Mouse (Mus musculus) induced T-regulatory cell, adult 2 months (primary cell): Measurements from ENCODE around the gene Rps13.

Experiments used
- DNase-seq: peaks from one replicate; pipeline ENCODE4 v3.0.0-alpha.2; 2012; ENCODE audit warnings: low read depth

Rps13 gene

DNA sequence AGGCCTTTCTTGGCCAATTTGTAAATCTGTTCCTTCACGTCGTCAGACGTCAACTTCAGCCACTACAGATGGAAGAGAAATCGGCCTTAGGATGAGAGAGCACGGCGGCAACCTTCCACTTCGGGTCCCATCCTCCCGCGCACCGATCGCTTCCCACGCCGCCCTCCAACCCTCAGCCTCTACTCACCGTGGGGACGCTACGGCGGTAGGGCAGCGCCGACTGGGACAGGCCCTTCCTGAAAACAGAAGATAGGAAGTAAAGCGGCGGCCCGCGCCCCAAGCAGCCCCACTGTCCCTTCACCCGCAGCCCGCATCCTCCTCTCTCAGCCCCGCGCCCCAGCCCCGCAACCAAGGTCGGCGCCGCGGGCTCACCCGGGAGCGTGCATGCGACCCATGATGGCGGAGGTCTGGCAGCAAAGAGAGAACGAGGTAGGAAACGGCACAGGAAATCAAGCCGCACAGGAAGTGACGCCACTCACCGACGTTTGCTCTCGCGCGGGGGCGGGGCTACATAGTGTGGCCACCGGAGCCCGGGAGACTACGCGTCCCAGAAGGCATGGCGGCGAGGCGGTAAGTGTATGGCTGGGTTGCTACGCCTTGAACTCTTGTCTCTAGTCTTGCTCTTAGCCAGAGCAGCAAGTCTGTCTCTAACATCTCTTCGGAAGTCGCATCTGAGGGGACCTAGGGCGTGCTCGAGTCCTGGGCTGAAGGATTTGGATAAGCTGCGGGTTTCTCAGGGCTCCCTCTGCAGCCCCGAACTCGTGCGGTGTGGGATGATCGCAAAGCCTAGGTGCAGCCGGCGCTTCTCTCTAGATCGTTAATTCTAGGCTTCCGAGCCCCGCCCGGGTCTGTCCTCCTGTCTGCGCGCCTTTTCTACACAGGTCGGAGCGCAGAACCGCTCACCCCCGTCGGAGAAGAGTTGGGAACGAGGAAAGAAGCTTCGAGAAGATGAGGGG lies at the start of gene Rps13:
TSS of gene Rps13 (minus strand) at position 483 of the 956 bp plus-strand sequence.
- peak; percentile 98 for DNase-seq

DNA sequence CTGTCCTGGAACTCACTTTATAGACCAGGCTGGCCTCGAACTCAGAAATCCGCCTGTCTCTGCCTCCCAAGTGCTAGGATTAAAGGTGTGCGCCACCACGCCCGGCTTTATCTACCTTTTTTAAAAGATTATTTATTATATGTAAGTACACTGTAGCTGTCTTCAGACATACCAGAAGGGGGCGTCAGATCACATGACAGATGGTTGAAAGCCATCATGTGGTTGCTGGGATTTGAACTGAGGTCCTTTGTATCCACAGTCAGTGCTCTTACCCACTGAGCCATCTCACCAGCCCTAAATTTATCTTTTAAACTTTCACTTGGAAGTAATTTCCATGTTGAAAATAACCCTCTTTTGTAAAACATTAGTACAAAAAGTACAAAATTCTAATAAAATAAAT lies 45.2 kb upstream of the Rps13 start:
- peak; percentile 21 for DNase-seq

DNA sequence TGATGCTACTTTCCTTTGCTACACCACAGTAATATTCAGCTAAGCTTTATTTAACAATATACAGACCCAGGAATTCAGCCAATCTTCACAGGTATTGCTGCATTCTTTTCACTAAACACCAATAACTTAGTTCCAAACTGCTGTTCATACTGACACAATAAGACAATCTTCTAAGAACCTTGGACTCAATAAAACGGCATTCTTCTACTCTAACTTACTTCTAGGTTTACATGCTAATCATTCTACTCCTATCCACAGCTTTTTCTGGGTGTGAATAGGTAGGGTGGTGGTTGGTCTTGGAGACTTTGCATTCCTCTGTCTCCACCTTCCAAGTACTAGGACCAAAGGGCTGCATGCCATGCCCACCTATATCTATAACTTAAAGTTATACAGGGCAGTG lies 40.3 kb upstream of the Rps13 start:
- DNase-seq, result no peak

DNA sequence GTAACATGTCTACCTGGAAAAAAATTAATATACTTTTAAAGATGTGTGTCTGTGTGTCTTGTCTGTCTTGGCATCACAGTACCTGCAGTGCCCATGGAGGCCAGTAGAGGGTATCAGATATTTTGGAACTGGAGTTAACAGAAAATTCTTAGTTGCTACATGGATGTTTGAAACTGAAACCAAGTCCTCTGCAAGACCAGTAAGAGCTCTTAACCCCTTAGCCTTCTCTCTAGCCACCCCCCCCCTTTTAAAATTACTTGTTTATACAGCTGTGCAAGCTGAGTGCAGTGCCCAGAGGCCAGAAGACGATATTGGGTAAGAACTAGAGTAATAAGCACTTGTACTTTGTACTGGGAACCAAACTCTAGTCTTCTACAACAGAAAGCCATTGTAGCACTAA lies 2.2 kb upstream of the Rps13 start:
- peak; percentile 90 for DNase-seq

DNA sequence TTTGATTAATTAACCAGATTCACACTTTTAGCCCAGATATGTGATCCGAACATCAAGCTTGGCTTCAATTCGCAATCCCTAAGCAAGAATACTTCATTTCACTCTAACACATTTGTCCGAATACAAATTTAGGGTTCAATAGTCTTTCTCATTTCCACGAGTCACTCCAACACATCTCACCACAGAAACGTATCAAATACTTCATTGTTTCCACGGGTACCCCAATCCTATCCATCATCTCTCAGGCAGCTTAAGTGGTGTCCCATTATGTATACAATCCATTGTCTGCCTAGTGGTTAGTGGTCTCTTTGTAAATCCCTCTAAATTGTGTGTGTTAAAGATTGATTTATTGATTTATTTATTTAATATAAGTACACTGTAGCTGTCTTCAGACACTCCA lies 1.1 kb upstream of the Rps13 start:
- DNase-seq, result no peak

DNA sequence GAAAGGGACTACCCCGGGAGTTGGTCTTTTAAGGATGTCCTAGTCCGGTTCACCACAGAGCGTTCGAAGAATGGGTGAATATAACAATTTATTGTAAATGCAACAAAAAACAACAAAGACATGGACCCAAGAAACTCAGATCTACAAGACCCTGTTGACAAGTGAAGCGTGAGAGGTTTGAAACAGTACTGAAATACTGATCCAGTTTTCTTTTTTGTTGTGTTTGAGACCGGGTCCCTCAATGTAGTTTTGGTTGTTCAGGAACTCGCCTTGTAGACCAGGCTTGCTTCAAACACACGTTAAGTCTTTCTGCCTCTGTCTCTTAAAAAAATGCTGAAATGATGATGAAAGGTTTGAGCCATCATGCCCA lies 659 bp upstream of the Rps13 start:
- no peak for DNase-seq

DNA sequence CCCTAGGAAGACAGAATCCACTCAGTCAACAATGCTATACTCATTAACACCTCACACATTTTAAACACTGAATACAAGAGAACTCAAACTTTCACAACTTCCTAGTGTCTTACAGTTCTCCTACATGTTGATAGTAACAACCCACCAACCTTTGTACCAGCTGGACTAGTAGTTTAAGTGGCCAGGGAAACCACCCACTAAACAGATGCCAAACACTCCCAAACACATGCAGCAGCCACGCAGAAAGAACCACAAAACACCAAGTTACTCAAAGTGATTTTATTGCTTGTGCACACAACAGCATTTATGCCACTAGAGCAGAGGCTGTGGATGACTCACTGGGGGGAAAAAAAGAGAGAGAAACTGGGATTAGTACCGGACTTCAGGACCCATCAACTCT lies 2.7 kb downstream of the Rps13 start:
- DNase-seq, result no peak

DNA sequence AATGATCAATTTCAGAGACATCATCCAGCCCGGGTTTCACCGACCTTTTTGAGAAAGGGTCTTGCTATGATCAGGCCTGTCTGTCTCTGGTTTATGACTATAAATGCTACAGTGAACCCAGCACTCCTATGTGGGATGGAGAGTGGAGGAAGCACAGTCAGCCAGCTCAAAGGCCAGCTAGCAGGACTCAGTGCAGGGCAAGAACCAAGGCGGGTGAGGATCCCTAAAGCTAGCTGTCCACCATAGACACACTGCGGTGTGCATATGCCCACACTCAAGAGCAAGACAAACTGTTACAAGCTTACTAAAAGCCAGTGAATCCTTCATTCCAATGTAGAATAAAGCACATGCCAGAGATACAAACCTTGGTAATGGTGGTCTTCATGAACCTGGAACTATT lies 4.1 kb downstream of the Rps13 start:
- no peak for DNase-seq

DNA sequence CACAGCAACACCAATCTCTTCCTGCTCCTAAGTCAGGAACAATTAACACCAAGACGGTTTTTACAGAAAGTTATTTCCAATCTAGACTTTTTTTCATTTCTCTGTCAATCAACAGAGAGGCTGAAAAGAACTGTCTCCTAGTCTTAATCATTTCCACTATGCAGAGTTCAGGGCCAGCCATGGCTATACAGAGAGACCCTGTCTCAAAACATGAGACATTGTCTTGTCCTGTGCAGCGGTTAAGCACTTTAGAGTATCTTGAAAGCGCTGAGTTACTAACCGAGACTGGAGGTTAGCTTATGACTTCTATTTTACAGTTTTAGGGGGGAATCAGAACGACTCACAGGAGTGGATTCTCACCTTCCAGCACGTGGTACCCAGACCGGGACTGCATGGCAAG lies 5.2 kb downstream of the Rps13 start:
- peak; percentile 46 for DNase-seq

DNA sequence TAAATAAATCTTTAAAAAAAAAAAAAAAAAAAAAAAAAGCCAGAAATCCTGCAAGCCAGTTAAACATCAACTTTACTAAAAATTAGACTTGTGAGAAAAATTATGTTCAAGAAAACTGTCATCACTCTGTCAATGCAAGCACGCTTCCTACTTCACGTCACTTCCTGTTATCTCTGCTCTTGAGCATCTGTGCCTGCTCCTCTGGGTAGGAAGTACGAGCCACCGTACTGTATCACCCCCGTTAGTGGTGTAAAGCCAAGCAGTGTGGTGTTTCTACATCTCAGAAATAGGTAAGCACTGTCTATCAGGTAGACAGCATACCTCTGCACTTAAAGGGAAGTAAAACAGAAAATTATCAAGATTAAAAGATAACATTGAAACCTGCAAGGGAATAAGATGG lies 6.1 kb downstream of the Rps13 start:
- DNase-seq, result peak; percentile 86

DNA sequence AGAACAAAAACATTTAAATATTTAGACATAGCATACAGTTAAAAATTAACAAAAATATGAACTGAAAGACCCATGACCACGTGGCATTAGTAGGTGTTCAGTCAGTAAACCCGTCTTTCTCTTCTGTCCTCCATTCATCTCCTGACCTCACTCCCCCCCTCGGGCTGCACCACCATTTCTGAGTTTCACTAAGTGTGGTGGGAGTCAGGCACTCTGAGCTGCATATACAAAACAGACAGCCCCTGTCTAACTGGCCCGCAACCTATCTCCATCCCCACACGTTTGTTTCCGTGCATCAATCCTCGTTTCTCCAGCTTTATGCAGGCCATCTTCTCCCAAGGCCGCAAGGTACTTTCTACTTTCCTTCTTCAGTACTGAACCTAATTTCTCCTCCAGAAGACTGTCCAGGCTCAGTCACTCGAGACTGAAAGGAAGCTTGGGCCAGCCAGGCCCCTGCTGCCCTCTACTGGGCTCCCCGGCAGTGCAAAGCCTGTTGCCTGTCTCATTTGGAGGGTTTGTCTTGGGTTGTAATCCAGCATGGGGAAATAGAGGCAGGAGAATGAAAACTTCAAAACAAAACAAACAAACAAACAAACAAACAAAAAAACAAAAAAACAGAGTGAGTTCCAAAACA lies 10.5 kb downstream of the Rps13 start:
- DNase-seq, result peak; percentile 65

DNA sequence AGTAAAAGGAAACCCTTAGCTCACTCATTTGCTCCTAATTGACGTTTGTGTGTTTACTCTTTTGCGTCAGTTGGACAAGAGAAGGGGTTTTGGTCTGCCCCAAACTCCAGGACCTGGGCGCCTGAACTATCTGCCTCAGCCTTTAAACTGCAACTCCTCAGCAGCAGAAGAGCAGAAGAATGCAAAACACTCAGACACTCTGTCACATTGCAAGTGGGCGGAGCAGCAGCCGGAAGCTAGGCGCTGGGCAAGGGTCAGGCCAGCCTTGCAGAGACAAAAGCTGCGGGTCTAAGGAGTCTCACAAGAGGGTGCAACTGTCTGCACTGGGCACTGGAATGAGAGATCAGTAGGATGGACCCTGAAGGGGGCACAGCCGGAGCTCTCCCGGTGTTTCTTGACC lies 24.5 kb downstream of the Rps13 start:
- DNase-seq, result peak; percentile 62

DNA sequence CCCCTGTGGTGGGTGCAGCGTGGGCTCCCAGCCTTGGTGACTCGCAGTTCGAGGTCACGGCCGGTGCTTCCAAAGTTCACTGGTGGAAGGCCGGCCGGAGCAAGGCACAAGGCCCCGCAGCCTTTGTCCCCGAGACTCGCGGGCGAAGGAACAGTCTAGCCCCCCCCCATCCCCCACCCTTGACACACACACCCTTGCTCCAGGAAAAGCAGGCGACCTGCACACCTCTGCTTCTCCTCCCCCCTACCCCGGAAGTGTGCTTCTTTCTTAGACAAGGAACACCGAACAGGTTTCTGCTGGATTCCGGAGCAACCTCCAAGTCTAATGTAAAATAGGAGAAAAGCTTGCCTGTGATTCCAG lies 25.4 kb downstream of the Rps13 start:
- DNase-seq, result peak; percentile 53

DNA sequence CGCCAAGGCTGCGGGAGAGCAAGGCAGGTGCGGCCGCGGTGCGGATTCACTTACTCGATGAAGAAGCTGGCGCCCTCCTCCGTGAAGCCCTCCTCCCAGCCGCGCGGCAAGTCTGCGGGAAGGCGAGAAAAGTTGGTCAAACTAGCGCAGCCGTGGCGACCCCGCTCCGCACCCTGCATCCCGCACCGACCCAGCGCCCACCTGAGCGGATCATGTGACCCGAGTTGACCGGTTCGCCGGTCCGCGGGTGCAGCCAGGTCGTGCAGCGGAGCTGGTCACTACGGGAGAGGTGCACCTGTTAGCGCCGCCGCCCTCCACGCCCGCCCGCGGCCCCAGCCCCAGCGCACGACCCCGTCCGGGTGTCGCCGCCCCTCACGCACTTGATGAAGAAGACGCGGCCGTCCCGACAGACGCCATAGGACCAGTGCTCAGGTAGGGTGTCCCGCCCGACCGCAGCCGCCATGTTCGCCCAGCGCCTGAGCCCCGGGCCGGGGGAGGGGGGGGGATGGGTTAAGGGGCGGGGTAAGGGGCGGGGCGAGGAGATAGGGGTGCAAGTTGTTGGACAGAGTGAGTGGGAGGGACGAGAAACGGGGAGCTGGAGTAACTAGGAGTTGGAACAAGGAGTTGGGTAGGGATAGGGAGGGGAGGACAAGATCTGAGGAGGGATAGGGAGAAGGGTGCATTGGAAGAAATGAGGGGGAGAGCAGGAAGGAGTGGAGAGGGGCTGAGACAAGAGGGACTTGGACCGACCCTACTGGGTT lies 25.9 kb downstream of the Rps13 start, which contains the start of gene Plekha7:
TSS of gene Plekha7 (minus strand) at position 506 of the 761 bp plus-strand sequence.
- DNase-seq, result peak; percentile 76

DNA sequence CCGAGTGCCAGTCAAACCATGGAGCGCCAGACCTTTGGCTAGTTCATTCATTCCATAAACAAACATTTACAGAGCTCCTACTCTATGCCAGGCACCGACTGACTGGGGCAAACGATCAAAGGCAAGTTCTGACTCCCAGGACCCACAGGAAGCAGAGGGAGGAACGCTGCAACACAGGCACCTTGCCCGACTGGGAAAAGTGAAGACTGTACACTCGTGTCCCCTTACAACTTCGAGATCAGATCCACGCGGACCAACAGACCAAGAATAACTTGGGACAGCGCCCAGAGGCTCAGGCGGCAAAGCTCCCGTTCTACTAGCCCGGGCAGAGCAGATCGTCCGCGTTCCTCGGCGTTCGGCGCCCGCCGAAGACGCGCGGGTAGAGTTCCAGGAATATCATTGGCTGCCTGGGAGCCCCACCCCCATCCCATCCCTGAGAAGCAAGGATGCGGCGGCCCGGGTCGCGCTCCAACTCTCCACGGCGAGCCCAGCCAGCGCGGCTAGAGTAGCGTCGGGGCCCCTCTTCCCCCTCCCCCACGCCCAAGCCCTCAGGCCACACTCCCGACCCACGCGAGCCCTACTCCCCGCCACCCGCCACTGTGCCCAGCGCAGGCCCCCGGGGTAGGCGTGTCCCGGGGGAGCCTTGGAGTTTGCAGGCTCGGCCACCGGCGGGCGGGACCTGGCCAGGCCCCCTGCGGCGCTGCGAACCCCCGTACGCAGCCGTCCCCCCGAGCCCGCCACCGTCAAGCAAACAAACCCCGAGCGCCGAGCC lies 26.7 kb downstream of the Rps13 start:
- peak; percentile 61 for DNase-seq

DNA sequence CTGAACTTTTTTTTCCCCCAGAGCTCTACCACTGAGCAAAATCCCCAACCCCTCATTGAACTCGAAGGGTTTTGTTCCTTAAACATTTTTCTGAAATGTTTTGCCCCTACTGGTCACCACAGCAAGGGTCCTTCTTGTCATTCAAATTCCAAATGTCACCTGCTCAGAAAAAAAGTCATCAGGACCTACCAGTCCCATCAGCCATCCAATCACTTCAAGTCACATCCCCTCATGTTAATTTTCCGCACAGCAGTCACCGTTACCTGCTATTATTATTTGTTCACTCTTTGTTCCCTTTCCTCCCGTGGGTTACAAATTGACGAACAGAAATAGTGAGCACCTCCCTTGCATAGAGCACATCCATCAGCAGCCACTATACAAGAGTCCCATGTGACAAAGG lies 27.4 kb downstream of the Rps13 start:
- no peak for DNase-seq

DNA sequence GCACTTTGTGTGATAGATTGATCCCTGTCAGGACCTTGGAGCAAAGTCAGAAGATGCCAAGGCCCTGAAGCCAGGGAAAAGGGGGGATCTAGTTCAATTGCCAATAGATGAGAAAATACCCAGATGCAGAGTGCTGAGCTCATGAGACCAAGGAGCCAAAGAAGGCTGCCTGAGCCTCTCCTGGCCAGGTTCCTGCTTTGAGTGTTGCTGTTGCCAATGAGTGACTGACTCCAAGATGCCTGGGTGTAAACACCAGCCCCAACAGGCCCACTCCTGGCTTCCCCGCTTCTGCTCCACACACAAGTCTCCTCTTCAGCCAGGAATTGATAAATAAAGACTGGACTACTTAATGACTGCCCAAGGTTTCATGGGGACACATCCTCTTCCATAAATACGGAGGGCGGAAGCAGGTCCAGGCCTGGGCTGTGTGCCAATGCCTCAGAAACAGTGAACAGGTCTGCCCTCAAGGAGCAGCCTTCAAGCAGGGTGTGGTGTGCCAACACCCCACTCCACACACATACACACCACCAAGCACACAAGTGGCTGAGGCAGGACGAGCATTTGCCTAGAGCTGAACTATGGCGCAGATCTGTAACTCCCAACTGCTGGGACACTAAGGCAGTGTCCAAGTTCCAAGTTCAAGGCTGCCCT lies 32.2 kb downstream of the Rps13 start:
- DNase-seq, result no peak

DNA sequence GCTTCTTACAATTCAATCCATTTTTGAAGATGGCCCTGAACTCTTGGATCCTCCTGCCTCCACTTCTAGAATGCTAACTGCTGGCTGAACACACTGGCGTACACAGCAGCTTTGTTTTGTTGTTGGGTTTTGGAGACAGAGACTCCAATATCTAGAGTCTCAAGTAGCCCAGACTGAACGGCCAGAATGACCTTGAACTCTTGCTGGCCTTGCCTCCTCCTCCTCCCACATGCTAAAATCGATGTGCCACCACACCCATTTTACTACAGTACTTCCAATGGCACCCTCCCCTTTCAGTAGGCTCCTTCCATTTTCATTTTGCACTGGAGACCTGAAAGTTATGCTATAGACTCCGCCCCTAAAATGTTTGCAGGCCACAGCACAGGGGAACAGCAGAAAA lies 32.9 kb downstream of the Rps13 start:
- no peak for DNase-seq

DNA sequence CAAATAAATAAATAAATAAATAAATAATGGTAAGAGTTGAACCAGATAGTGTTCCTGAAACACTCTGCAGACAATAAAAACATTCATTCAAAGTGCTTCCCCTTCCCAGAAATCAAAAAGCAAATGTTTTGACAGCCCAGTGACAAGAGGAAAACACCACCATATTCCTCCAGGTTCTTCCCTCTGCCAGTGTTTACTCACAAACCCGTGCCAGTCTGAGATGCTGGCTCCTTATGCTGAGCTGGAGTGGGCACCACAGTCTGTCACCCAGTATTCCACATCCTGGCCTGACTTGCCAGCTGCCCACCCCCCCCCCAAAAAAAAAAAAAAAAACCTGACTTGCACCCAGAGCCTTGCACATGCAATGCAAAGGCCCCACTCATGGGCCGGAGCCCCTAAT lies 35.1 kb downstream of the Rps13 start:
- DNase-seq, result no peak

DNA sequence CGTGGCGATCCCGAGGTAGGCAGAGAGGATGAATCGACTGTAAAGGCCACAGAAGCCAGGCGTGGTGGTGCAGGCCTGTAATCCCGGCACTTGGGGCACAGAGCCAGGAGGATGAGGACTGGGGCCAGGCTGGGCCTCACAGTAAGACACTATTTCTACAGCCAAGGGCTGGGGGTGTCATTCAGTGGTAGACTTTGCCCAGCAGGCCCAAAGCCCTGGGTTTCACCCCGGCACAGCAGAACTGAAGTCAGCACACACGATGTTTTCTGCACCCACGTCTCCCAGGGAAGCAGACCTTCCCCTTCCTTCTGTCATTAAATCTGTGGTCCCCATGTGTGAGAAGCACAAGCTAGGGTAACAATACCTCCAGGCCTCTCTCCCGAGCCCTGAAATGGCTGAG lies 35.6 kb downstream of the Rps13 start:
- DNase-seq, result no peak

DNA sequence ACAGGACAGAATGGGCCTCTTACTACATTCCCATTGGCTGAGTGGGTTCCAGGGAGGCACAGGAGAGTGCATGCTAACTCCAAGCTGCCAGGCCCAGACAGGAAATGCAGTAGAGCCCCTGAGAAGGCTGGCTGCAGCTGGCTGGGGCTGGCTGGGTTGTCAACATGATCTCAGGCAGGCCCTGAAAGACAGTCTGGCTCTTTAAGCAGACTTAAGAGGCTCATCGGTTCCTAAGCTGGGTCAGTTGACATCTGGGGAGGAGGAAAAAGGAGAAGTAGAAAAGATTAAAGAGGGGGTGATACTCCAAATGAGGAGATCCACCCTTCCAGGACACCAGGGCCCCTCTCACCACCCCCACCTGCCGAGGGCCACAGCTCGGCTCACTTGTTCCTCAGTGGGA lies 39.0 kb downstream of the Rps13 start:
- no peak for DNase-seq

DNA sequence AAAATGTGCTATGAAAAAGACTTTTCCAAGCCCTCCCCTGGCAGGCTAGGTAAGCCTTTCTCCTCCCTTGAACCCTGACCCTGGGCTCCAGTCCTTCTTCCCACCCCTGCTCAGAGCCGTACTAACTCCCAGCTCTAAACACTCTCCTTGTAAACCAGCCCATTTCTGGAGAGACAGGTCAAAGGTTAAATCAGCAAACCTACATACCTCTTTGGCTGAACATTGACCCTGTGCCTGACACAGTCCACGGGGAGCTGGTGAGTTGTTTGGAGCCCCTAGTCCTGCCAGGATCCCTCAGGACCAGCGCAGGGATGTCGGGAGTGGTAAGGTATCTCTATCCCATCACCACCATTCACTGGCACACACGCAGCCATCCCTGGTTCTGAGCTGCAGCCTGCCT lies 41.6 kb downstream of the Rps13 start:
- DNase-seq, result no peak
